Mouse (Mus musculus) heart, postnatal 4 days (tissue): ENCODE measurements around the gene Gys1. TPM values are rescaled to one million over a fixed set of nuclear protein-coding genes. Genes with fewer than 3 reads are reported as not detected.

Source experiments
- DNase-seq: peaks from one replicate; pipeline ENCODE4 v3.0.0; 2021
- total RNA-seq, 2 experiments: library from RNA; stranded (reverse); gene quantifications; 2 replicates each; pipeline ENCODE4 v1.2.3; 2021

Gys1 gene
- total RNA-seq, 2 experiments from 2014 or later = 82.7 to 90.3 TPM

- DNase-seq = no peak
These were observed 19.9 kb upstream of the Gys1 start for GRCm38 (mm10) chr7:45414740-45415224.

- no peak for DNase-seq
These were observed 19.0 kb upstream of the Gys1 start for GRCm38 (mm10) chr7:45415636-45416035.

- no peak for DNase-seq
These were observed 16.6 kb upstream of the Gys1 start for GRCm38 (mm10) chr7:45417962-45418492.

- DNase-seq = no peak
These were observed 14.6 kb upstream of the Gys1 start for GRCm38 (mm10) chr7:45419859-45420614.

GRCm38 (mm10) chr7:45420615-45420919 lies 14.1 kb upstream of the Gys1 start, which contains the start of gene Lhb:
Gene Lhb (plus strand): TSS chr7:45420820.
- no peak for DNase-seq

- no peak for DNase-seq
These were observed 13.4 kb upstream of the Gys1 start for GRCm38 (mm10) chr7:45421194-45421593.

GRCm38 (mm10) chr7:45426556-45426955 lies 8.1 kb upstream of the Gys1 start:
- no peak for DNase-seq

- DNase-seq = no peak
These were observed 825 bp upstream of the Gys1 start for GRCm38 (mm10) chr7:45433835-45434202.

- DNase-seq = no peak
These were observed 394 bp downstream of the Gys1 start for GRCm38 (mm10) chr7:45435038-45435437.

- DNase-seq = no peak
These were observed 1.8 kb downstream of the Gys1 start for GRCm38 (mm10) chr7:45436444-45436843.

GRCm38 (mm10) chr7:45437046-45437445 lies 2.4 kb downstream of the Gys1 start:
- no peak for DNase-seq

GRCm38 (mm10) chr7:45437521-45438276 lies 3.1 kb downstream of the Gys1 start, which contains the start of gene Ruvbl2:
Gene Ruvbl2 (minus strand): TSS chr7:45438096.
- peak; percentile 36 for DNase-seq

GRCm38 (mm10) chr7:45443526-45444420 lies 9.1 kb downstream of the Gys1 start:
- no peak for DNase-seq

GRCm38 (mm10) chr7:45446589-45446988 lies 11.9 kb downstream of the Gys1 start:
- no peak for DNase-seq

GRCm38 (mm10) chr7:45447325-45447990 lies 12.8 kb downstream of the Gys1 start:
- DNase-seq = peak; percentile 52

- no peak for DNase-seq
These were observed 15.3 kb downstream of the Gys1 start for GRCm38 (mm10) chr7:45449974-45450373.

- DNase-seq = peak; percentile 90
These were observed 16.8 kb downstream of the Gys1 start for GRCm38 (mm10) chr7:45451344-45451982.

- DNase-seq = no peak
These were observed 20.3 kb downstream of the Gys1 start for GRCm38 (mm10) chr7:45454971-45455370.

GRCm38 (mm10) chr7:45455932-45456696 lies 21.5 kb downstream of the Gys1 start:
- no peak for DNase-seq

GRCm38 (mm10) chr7:45456721-45457203 lies 22.1 kb downstream of the Gys1 start:
- no peak for DNase-seq
